Mouse (Mus musculus) gastrocnemius, postnatal 4 days (tissue): Measurements from ENCODE around the gene Gm17334. TPM values are rescaled to one million over a fixed set of nuclear protein-coding genes. Genes with fewer than 3 reads are reported as not detected.

Experiments
- DNase-seq, 2 experiments: peaks; one replicate each; pipeline ENCODE4 v3.0.0; 2021 to 2022; ENCODE audit warnings: low spot score in 2 of 2, mixed read lengths in 2 of 2
- long read RNA-seq, 2 experiments: library from polyadenylated mRNA; stranded (forward); transcript quantifications; one replicate each; pipeline ENCODE4 v2.0.0; 2021
- total RNA-seq, 2 experiments: library from RNA; stranded (reverse); gene quantifications; 2 replicates each; pipeline ENCODE4 v1.2.3; 2021

Gm17334 gene
- under 1 TPM; 0.31 to 0.32 TPM for total RNA-seq
- long read RNA-seq, experiment 1 = 0 reads
- long read RNA-seq, experiment 2, partial matches to known transcripts = 0 of 1 reads
- long read RNA-seq, experiment 2, other reads (novel, unspliced or antisense) = 0 of 1 reads

DNA sequence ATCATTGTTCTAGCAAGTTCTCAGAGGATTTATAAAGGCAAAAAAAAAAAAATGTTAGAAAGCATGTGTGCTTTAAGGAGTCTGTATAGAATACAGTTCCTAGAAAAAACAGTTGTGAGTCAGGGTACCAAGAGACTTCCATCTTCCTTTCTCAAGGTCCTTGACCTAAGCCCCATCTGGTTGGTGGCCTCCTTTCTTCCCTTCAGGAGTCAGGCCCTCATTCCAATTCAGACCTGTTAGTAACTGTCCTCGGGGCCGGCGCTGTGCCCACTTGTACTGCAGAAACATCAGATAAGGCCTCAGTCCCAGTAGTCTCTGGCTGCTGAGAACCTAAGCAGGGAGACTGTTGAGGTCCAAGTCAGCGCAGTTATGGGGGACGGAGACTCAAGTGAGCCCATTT, at the start of gene Gm17334:
Gene Gm17334 (minus strand): TSS at position 101 of the 400 bp plus-strand sequence.
- DNase-seq = no peak

- DNase-seq = no peak
Measured at GRCm38 (mm10) chr11:53821945-53822338, 49.0 kb upstream of the Gm17334 start.

- DNase-seq = no peak
Measured at GRCm38 (mm10) chr11:53821230-53821944, 48.4 kb upstream of the Gm17334 start.

- DNase-seq = no peak
Measured at GRCm38 (mm10) chr11:53820516-53821170, 47.7 kb upstream of the Gm17334 start.

- DNase-seq = no peak
Measured at GRCm38 (mm10) chr11:53819511-53819910, 46.5 kb upstream of the Gm17334 start.

- DNase-seq = no peak
Measured at GRCm38 (mm10) chr11:53818794-53819193, 45.8 kb upstream of the Gm17334 start.

DNA sequence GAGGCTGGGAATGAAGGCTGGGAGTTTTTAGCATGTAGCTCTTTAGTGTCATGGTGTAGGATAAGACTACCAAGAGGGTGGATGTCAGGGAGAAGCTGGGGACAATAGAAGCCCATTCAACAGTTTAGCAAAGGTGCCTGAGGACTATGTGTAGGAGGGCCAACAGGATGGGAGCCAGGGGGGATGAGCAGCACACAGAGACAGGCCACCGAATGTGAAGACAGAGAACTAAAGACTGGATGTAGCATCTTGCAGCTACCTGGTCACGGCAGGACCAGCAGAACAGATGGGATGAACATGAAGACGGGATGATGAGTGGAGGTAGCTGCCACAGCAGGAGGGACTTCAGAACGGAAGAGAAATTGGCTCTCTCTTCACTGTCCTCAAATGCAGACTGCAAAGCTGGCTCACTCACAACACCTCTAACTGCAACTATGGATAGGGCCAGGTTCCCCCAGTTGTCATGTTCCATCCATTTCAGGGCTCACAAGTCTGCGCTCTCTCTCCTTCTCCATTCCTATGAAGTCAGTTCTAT, 43.9 kb upstream of the Gm17334 start:
- no peak for DNase-seq

- DNase-seq = no peak
Measured at GRCm38 (mm10) chr11:53814810-53815209, 41.8 kb upstream of the Gm17334 start.

DNA sequence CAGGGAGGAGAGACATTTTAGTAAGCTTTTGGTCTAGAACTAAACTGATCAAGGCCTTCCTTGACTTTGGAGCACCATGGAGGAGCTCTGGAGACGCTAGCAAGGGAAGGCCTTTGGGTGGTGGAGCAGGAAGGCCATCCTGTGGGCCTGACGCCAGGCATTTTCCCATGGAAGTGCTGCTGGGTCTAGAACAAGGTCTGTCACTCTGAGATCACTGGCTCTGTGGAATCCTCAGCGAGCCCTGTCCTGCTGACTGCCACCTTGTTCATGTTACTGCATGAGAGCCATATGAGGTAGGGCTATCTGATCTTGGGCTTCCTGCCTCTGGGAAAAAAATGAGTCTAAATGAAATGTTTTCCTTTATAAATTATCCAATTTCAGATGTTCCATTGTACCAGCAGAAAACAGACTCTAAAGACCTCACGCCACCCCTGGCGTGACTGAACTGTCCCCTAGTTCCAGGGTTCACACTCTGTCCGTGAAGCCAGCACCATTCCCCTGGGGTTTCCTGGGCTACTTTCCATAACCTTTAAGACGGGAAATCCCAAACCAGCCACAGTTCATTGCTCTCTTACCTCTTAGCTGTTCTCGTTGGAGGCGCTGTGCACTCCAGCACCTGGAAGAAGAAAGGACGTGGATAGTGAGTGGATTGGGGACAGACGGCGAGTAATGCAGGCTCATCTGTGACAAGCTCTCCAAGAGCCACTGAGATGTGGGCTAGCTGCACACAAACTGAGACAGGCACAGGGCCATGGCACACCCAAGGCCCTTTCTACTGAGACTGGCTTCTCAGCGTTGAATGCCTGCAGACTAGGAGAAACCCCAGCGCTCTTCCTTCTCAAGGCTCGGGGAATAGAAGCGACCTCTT, 40.2 kb upstream of the Gm17334 start:
- no peak for DNase-seq

DNA sequence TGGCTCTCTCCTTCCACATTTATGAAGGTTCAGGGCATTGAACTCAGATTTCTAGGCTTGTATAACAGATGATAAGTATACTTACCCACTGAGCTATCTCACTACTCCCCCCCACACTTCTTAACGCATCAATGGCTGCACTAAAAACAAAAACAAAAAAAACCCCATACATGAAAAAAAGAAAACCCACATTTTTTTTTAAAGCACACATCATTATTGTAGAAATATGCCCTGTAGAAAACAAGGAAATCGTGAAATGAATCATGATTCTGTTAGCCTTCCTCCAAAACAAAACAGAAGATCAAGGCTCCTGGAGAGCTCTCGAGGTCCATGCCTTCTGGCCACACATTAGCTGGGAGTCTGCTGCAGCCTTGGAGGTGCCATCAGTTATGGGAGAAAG, 38.3 kb upstream of the Gm17334 start:
- DNase-seq = no peak

DNA sequence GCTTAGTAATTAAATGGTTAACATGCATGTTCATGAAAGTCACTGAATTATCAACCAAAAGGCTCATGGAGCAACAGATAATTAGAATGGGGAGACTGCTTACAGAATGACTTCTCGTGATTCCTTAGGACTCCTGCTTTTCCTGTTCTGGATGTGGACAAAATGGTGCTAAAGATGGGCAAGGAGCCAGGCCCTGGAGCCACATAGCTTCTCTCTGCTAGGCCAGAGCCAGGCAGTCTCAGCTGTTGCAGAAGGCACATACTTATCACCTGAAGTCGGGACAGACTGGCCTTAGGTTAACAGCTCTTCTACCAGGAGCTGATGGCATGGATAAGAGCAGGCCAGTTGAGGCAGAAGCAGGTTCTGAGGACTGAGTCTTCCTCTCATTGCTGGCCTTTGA, 37.8 kb upstream of the Gm17334 start:
- DNase-seq = no peak

DNA sequence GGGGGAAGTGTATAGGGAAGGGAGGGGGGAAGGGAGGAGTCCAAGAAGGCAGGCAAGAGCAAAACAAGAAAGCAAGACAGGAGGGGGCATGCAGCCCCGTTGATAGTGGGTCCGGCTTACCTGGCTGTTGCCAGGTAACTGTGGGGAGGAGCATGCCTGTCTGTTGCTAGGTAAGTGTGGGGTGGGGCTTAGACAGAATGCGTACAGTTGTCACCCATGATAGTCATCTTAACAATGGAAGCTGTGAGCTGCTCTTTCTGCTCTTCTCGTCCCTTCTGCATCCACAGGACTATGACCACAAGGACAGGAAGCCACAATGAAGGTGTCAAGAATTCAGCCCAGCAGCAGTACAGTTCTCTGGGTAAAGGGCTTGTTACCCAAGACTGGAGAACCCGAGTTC, 37.2 kb upstream of the Gm17334 start:
- DNase-seq = no peak

GRCm38 (mm10) chr11:53809354-53809753, 36.4 kb upstream of the Gm17334 start:
- no peak for DNase-seq

DNA sequence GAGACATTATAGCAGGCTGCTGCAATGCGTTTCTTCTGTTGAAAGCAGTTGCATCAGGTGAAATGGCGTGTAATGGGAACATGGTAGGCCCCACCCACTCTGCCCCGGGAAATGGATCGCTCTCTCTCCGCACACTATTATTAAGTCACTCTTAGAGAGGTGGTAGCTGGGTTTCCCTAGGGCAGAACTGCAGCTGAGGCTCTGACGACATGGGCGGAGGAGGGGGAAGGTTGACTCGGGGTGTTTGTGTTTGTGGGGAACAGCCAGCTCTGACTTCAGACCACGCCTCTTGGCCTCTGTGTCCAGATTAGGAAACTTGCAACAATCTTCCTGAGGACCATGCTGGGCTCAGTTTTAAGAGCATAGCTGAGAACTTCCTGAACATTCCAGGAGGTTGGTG, 32.8 kb upstream of the Gm17334 start:
- no peak for DNase-seq

DNA sequence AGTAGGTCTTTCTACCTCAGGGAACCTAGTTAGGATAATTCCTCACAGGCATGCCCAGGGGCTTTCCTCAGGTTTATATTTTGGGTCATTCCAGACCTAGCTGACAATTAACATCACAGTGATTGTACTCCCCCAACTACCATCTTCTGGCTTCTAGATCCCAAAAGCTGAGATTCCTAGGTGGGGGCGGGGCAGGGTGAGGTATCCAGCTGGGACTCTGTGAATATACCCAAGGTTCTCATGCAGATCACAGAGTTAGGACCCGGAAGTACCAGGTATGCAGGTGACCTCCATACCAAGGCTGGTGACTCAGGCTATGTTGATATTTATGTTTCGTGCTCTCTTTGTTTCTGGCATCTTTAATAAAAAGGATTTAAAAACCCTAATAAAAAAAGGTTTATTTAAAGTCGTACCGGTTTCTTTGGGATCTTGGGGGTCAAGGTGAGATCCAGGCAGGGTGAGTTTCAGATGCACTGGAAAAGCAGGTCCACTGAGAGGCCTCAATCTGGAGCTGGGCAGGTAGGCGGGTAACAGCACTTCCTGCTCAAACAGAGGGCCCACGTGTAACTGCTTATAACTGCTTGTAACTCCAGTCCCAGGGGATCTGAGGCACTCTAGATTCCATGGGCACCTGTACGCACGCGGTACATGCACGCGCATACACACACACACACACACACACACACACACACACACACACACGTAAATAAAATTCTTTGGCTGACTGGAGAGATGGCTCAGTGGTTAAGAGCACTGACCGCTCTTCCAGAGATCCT, 31.8 kb upstream of the Gm17334 start:
- DNase-seq = no peak

GRCm38 (mm10) chr11:53803494-53803893, 30.5 kb upstream of the Gm17334 start:
- no peak for DNase-seq

DNA sequence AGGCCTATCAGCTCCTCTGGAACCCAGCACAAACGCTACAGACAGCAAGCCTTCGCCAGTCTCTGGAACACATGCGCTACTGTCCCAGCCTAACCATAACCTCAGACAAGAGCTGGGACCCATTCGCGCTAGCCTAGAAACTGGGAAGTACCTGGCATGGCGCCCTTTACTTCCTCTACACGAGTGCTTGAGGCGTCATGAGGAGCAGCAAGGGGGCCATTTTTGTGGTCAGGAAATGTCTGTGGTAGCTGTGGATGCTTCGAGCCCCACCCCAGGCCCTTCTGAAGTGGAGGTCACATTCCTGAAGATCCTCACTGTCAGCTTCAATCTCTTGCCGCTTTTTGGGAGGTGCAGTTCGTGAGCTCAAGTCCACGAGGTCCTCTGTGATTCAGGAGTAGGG, 30.1 kb upstream of the Gm17334 start:
- DNase-seq = no peak

GRCm38 (mm10) chr11:53800975-53801374, 28.0 kb upstream of the Gm17334 start:
- DNase-seq = no peak

DNA sequence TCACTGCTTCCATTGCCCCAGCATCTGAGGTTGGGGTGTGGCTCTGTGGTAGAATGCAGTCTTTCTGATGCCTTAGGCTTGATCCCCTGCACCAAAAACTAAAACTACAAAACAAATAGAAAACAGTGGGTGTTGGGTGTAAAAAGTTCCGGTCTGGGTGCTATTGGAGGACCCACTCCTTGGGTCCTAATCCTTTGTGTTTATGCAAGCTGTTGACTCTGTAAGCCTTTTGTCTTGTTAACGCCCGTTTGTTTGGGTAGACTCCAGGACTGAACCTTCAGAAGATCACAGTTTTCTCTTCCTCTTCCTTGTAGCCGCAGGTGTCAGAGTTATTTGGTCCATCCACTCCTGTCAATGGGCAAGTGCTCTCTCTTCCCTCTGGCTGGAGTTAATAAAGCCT, 27.0 kb upstream of the Gm17334 start:
- no peak for DNase-seq

- no peak for DNase-seq
Measured at GRCm38 (mm10) chr11:53798041-53798711, 25.2 kb upstream of the Gm17334 start.
